Mouse (Mus musculus): Measurements from ENCODE around the gene Hoxa1.

DNA sequence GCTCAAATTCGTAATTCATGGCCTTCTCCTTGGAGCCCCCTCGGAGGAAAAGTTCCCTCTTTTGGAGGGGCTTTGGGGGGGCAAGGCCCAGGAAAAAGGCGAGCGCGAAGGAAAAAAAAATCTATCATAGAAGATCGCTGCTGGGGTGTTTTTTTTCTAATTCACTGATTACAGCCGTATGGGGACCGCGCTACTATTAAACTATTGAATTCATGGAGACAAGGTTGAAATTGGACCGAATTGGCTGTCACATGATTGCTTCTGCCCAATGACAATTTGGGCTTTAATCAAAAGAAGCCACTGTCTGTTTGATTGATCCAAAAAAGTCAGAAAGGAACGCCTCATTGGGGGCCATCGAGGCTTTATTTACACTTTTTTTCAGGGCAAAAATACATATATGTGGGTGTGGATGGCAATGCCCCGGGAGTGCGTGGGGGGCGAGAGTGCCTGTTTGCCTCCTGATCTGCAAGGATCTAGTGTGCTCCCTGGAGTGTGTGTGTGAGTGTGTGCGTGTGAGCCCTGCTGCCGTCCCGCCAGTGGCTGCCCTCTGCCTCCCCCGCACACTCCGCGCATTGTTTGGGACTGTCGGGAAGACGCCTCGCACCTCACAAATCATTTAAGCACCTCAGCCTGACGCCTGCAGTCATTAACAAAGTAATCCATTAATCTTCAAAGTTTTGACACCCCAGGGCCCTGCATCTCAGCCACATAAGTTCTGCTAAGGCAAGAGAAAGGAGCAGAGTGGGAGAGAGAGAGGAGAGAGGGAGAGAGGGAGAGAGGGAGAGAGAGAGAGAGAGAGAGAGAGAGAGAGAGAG, 6.7 kb upstream of the Hoxa1 start, which contains the start of gene Hoxa2:
- TF ChIP-seq POLR2A (IDR thresholded peaks at IDR 0.05; ENCODE audit: low read depth, low read length) (no peak), CTCF (IDR thresholded peaks at IDR 0.05; ENCODE audit: extremely low read depth, insufficient read depth, insufficient read length, insufficient replicate concordance) (no peak)

Measured in spleen, adult 2 months (tissue).